Mouse (Mus musculus) stomach, embryonic 16.5 days (tissue): ENCODE results near the gene Ppfia2. TPM values are rescaled to one million over a fixed set of nuclear protein-coding genes. Genes with fewer than 3 reads are reported as not detected.
A peak's percentile ranks its signal among the peaks of the same experiment; 100 is the strongest.

Source experiments
- ATAC-seq: fragments of 200-750 bp; cut with Nextera tagmentation; 2 replicates; pipeline ENCODE4 v1.8.0; 2017; ENCODE audit warnings: moderate number of reproducible peaks, moderate TSS enrichment; ENCODE audit not compliant: insufficient read depth, low FRiP score
- H3K27ac ChIP-seq: fragments of 300-500 bp; sonication (generic); 2 replicates; pipeline ENCODE4 v1.5.1; 2014; ENCODE audit warnings: low read length
- H3K27me3 ChIP-seq: fragments of 300-500 bp; sonication (generic); 2 replicates; pipeline ENCODE4 v1.6.1; 2014; ENCODE audit warnings: low read length, control low read depth, mixed read lengths; ENCODE audit not compliant: control insufficient read depth, insufficient read depth
- H3K36me3 ChIP-seq: fragments of 300-500 bp; sonication (generic); 2 replicates; pipeline ENCODE4 v1.6.1; 2014; ENCODE audit warnings: low read length; ENCODE audit not compliant: control insufficient read depth, insufficient read depth
- H3K4me1 ChIP-seq: fragments of 300-500 bp; sonication (generic); 2 replicates; pipeline ENCODE4 v1.6.1; 2014; ENCODE audit warnings: low read length, control low read depth, mixed read lengths; ENCODE audit not compliant: control insufficient read depth, insufficient read depth
- H3K4me2 ChIP-seq: fragments of 300-500 bp; sonication (generic); 2 replicates; pipeline ENCODE4 v1.6.1; 2014; ENCODE audit warnings: low read depth, low read length, mixed read lengths
- H3K4me3 ChIP-seq: fragments of 300-500 bp; sonication (generic); replicated peaks from 2 replicates; pipeline ENCODE4 v1.5.1; 2014; ENCODE audit warnings: mild to moderate bottlenecking, low read length
- H3K9ac ChIP-seq: fragments of 300-500 bp; sonication (generic); 2 replicates; pipeline ENCODE4 v1.6.1; 2014; ENCODE audit warnings: low read length
- H3K9me3 ChIP-seq: fragments of 300-500 bp; sonication (generic); replicated peaks from 2 replicates; pipeline ENCODE4 v1.6.1; 2016; ENCODE audit warnings: low read length, control low read depth; ENCODE audit not compliant: control insufficient read depth
- WGBS: fragments of 180-500 bp; shearing (Covaris S2); extraction: QIAGEN DNeasy Blood & Tissue Kit; methylation state at CpG from one replicate; pipeline ENCODE4 v1.1.7; 2014; 5-methylcytosine and 5-hydroxymethylcytosine counted together
- polyA plus RNA-seq: library from polyadenylated mRNA; unstranded; fragments of >200 nt; fragmentation: Nextera tagmentation; extraction: Ambion mirVana; gene quantifications from 2 replicates; pipeline ENCODE4 v1.2.1, GENCODE M21; 2015

Ppfia2 gene
- polyA plus RNA-seq, result 0.87 and 0.89 TPM in 2 replicates

- no peaks in the 10 kb centered on the region for H3K4me1 ChIP-seq
- no peaks in the 10 kb centered on the region for H3K9me3 ChIP-seq
- H3K4me3 ChIP-seq, result peak within 1 kb of the TSS; percentile 52
- ATAC-seq, result peak; percentile 60; the same call in 1 of the 2 replicates
- no peaks in the 10 kb centered on the region for H3K36me3 ChIP-seq
- H3K9ac ChIP-seq, result peak within 1 kb of the TSS; percentile 48
- H3K4me2 ChIP-seq, result peak within 1 kb of the TSS; percentile 68
- H3K27ac ChIP-seq, result no peak within 1 kb of the TSS
- no peaks in the 10 kb centered on the region; the same call in none of the 2 replicates for H3K27me3 ChIP-seq
- under 1% methylated on average over 30 of the region's 30 CpGs for WGBS
Observed at GRCm38 (mm10) chr10:106469855-106470532, at the start of gene Ppfia2. Ppfia2 (plus strand) TSS chr10:106470339.

- 4% methylated on average over 19 of the region's 19 CpGs for WGBS
- Histone ChIP-seq H3K9ac (no peak overlapping the region), H3K27me3 (no peaks in the 10 kb centered on the region; the same call in none of the 2 replicates), H3K36me3 (no peaks in the 10 kb centered on the region), H3K9me3 (no peaks in the 10 kb centered on the region), H3K4me2 (peak overlapping the region; percentile 68), H3K4me3 (peak overlapping the region; percentile 52), H3K4me1 (no peaks in the 10 kb centered on the region), H3K27ac (no peak overlapping the region)
- no peak for ATAC-seq
Observed at GRCm38 (mm10) chr10:106468956-106469721, 1.0 kb upstream of the Ppfia2 start.

GRCm38 (mm10) chr10:106470533-106471205 lies 530 bp downstream of the Ppfia2 start:
- Histone ChIP-seq H3K4me1 (no peaks in the 10 kb centered on the region), H3K4me3 (peak overlapping the region; percentile 52), H3K9ac (peak overlapping the region; percentile 48), H3K36me3 (no peaks in the 10 kb centered on the region), H3K27me3 (no peaks in the 10 kb centered on the region; the same call in none of the 2 replicates), H3K9me3 (no peaks in the 10 kb centered on the region), H3K27ac (no peak overlapping the region), H3K4me2 (peak overlapping the region; percentile 68)
- ATAC-seq, result 0 out of 2 replicates have a peak, but pooled peaks have one; percentile 5
- WGBS, result 9% methylated on average over 17 of the region's 18 CpGs

- no peaks in the 10 kb centered on the region for H3K4me1 ChIP-seq
- H3K4me3 ChIP-seq, result no peak overlapping the region
- no peak for ATAC-seq
- H3K36me3 ChIP-seq, result no peaks in the 10 kb centered on the region
- H3K4me2 ChIP-seq, result no peak overlapping the region
- no peak overlapping the region for H3K9ac ChIP-seq
- H3K9me3 ChIP-seq, result no peaks in the 10 kb centered on the region
- 68% methylated on average over 6 of the region's 6 CpGs for WGBS
- no peak overlapping the region for H3K27ac ChIP-seq
- H3K27me3 ChIP-seq, result no peaks in the 10 kb centered on the region
Observed at GRCm38 (mm10) chr10:106509281-106510165, 39.4 kb downstream of the Ppfia2 start.

- H3K4me1 ChIP-seq, result no peaks in the 10 kb centered on the region
- H3K27ac ChIP-seq, result no peak overlapping the region
- no peak overlapping the region for H3K9ac ChIP-seq
- no peaks in the 10 kb centered on the region for H3K27me3 ChIP-seq
- H3K9me3 ChIP-seq, result no peaks in the 10 kb centered on the region
- no peak for ATAC-seq
- no peak overlapping the region for H3K4me3 ChIP-seq
- WGBS, result 33% methylated on average over 4 of the region's 4 CpGs
- H3K36me3 ChIP-seq, result no peaks in the 10 kb centered on the region
- H3K4me2 ChIP-seq, result no peak overlapping the region
Observed at GRCm38 (mm10) chr10:106566036-106566435, 95.9 kb downstream of the Ppfia2 start.

- no peak overlapping the region for H3K4me2 ChIP-seq
- H3K9ac ChIP-seq, result no peak overlapping the region
- H3K36me3 ChIP-seq, result no peaks in the 10 kb centered on the region
- no peak overlapping the region for H3K27ac ChIP-seq
- H3K4me3 ChIP-seq, result no peak overlapping the region
- H3K9me3 ChIP-seq, result no peaks in the 10 kb centered on the region
- H3K4me1 ChIP-seq, result no peaks in the 10 kb centered on the region
- H3K27me3 ChIP-seq, result no peaks in the 10 kb centered on the region
- WGBS, result 65% methylated on average over 4 of the region's 4 CpGs
- no peak for ATAC-seq
Observed at GRCm38 (mm10) chr10:106585026-106585425, 114.9 kb downstream of the Ppfia2 start.

GRCm38 (mm10) chr10:106585476-106586080 lies 115.4 kb downstream of the Ppfia2 start:
- ATAC-seq, result peak; percentile 58; the same call in 1 of the 2 replicates
- Histone ChIP-seq H3K4me1 (no peaks in the 10 kb centered on the region), H3K9ac (no peak overlapping the region), H3K36me3 (no peaks in the 10 kb centered on the region), H3K9me3 (no peaks in the 10 kb centered on the region), H3K27me3 (no peaks in the 10 kb centered on the region), H3K27ac (no peak overlapping the region), H3K4me2 (no peak overlapping the region), H3K4me3 (no peak overlapping the region)
- WGBS, result 2% methylated on average over 4 of the region's 4 CpGs

- Histone ChIP-seq H3K4me3 (no peak overlapping the region), H3K36me3 (no peaks in the 10 kb centered on the region), H3K4me1 (no peaks in the 10 kb centered on the region), H3K4me2 (no peak overlapping the region), H3K27me3 (no peaks in the 10 kb centered on the region), H3K27ac (no peak overlapping the region), H3K9me3 (no peaks in the 10 kb centered on the region), H3K9ac (no peak overlapping the region)
- no peak for ATAC-seq
- 74% methylated on average over 5 of the region's 5 CpGs for WGBS
Observed at GRCm38 (mm10) chr10:106587817-106588216, 117.7 kb downstream of the Ppfia2 start.
